Mouse (Mus musculus) G1E (cell line): ENCODE measurements around the gene Poldip3.

Experiments
- CTCF ChIP-seq: IDR thresholded peaks from 2 replicates; pipeline ENCODE4 v1.5.1; 2012; ENCODE audit warnings: low read depth, low read length, inconsistent platforms, mixed read lengths
- POLR2AphosphoS5 ChIP-seq: IDR thresholded peaks from 2 replicates; pipeline ENCODE4 v1.6.1; 2012; ENCODE audit warnings: low read depth, low read length, inconsistent platforms; ENCODE audit not compliant: insufficient replicate concordance

- TF ChIP-seq CTCF (no peak), POLR2AphosphoS5 (no peak)
Measured at GRCm38 (mm10) chr15:83112898-83113297, 36.3 kb downstream of the Poldip3 start.
